In genomic region chr4:135972556-135972906, GRCm38 (mm10) we compare ENCODE assay signal across 8 mouse cellular contexts. TPM values are rescaled to one million over a fixed set of nuclear protein-coding genes. Genes with fewer than 3 reads are reported as not detected.
DNase-seq lines count a peak whose midpoint lies in the region; ATAC-seq and TF ChIP-seq lines count a peak whose summit lies in the region.

TSS of gene Lypla2 (minus strand) at chr4:135972626.

- peak within 1 kb of the TSS; percentile 96 for H3K9ac ChIP-seq in forebrain, embryonic 14.5 days (ENCODE audit: low read length)
- peak within 1 kb of the TSS; percentile 91 for H3K9ac ChIP-seq in neural tube, embryonic 15.5 days (replicated peaks)

- H3K27me3 ChIP-seq in E14TG2a.4 (ENCODE audit: insufficient read depth, low read length): no peaks in the 10 kb centered on the region
- no peaks in the 10 kb centered on the region for H3K27me3 ChIP-seq in forebrain, embryonic 14.5 days (replicated peaks; ENCODE audit: control insufficient read depth, insufficient read depth, low read length)
- H3K27me3 ChIP-seq in neural tube, embryonic 15.5 days (replicated peaks): no peaks in the 10 kb centered on the region

- H3K4me1 ChIP-seq in E14TG2a.4 (replicated peaks; ENCODE audit: low read depth, low read length): peaks cover 66% of the 10 kb centered on the region
- peaks cover 6% of the 10 kb centered on the region; the same call in 1 of the 2 replicates for H3K4me1 ChIP-seq in forebrain, embryonic 14.5 days (ENCODE audit: control insufficient read depth, insufficient read depth, low read length)
- H3K4me1 ChIP-seq in neural tube, embryonic 15.5 days: peaks cover 25% of the 10 kb centered on the region

- DNase-seq in forebrain, embryonic 14.5 days (ENCODE audit: low spot score): peak; percentile 91
- DNase-seq in heart, postnatal 10 days: peak; percentile 91 to 94
- no peak for DNase-seq in large intestine, adult 2 months (ENCODE audit: low read depth, low spot score)
- peak; percentile 91 to 93 for DNase-seq in lung, adult 18-20 months
- peak; percentile 81 for DNase-seq in testis, postnatal 14 days (ENCODE audit: low spot score)

- peak within 1 kb of the TSS; percentile 95 for H3K4me2 ChIP-seq in forebrain, embryonic 14.5 days (ENCODE audit: low read length)
- peak within 1 kb of the TSS; percentile 86 for H3K4me2 ChIP-seq in neural tube, embryonic 15.5 days

- intact Hi-C loops in heart, postnatal 10 days (cut with DNase I): no loop called here

- under 1% methylated on average over 19 of the region's 19 CpGs for WGBS in forebrain, embryonic 14.5 days
- under 1% methylated on average over 19 of the region's 19 CpGs for WGBS in large intestine, adult 2 months
- 2% methylated on average over 19 of the region's 19 CpGs for WGBS in neural tube, embryonic 15.5 days

- H3K4me3 ChIP-seq in E14TG2a.4 (replicated peaks; ENCODE audit: low read length): peak within 1 kb of the TSS; percentile 96
- peak within 1 kb of the TSS; percentile 99 for H3K4me3 ChIP-seq in forebrain, embryonic 14.5 days (ENCODE audit: low read depth, low read length)
- H3K4me3 ChIP-seq in neural tube, embryonic 15.5 days (replicated peaks): peak within 1 kb of the TSS; percentile 97

- H3K9me3 ChIP-seq in E14TG2a.4 (ENCODE audit: low read length): no peaks in the 10 kb centered on the region
- no peaks in the 10 kb centered on the region for H3K9me3 ChIP-seq in forebrain, embryonic 14.5 days (replicated peaks; ENCODE audit: control insufficient read depth, low read length)
- H3K9me3 ChIP-seq in neural tube, embryonic 15.5 days (replicated peaks): no peaks in the 10 kb centered on the region

- H3K36me3 ChIP-seq in E14TG2a.4 (ENCODE audit: insufficient read depth, low read length): peaks cover 63% of the 10 kb centered on the region
- H3K36me3 ChIP-seq in forebrain, embryonic 14.5 days (ENCODE audit: control insufficient read depth, insufficient read depth, low read length): peaks cover 65% of the 10 kb centered on the region
- H3K36me3 ChIP-seq in neural tube, embryonic 15.5 days: peaks cover 60% of the 10 kb centered on the region

- no peak for TF ChIP-seq CTCF in E14TG2a.4 (conservative IDR thresholded peaks at IDR 0.05; ENCODE audit: low read length)

- peak within 1 kb of the TSS; percentile 52; the same call in 1 of the 2 replicates for H3K27ac ChIP-seq in forebrain, embryonic 14.5 days (ENCODE audit: low read depth, low read length)
- peak within 1 kb of the TSS; percentile 77 for H3K27ac ChIP-seq in neural tube, embryonic 15.5 days (replicated peaks)

- peak; percentile 73 for ATAC-seq in cerebellum, adult (ENCODE audit: insufficient number of reproducible peaks, low FRiP score, low TSS enrichment)
- peak; percentile 84 for ATAC-seq in forebrain, embryonic 14.5 days
- ATAC-seq in neural tube, embryonic 15.5 days (ENCODE audit: low FRiP score): peak; percentile 88

RNA-seq across cellular contexts. Expression of gene Lypla2, which starts in this region (rescaled TPM):
- polyA plus RNA-seq in forebrain, embryonic 14.5 days (2014; fragmentation: Nextera tagmentation; extraction: Ambion mirVana): 163 and 168 TPM in 2 replicates
- total RNA-seq in heart, postnatal 10 days (2021): 10 to 100 TPM; 42.6 to 47.8 TPM
- polyA plus RNA-seq in large intestine, adult 2 months (2012; rRNA removed): 123 and 127 TPM in 2 replicates
- 200 and 211 TPM in 2 replicates for polyA plus RNA-seq in neural tube, embryonic 15.5 days (2015; fragmentation: Nextera tagmentation; extraction: Ambion mirVana)
